Mouse (Mus musculus) c-Kit-negative CD71-positive TER-119-positive erythroid progenitor cells, embryonic 14.5 days (primary cell): ENCODE measurements around the gene Uevld.
"Not testable (repeated sequence)": the region's sequence is repeated elsewhere in the genome, so short reads cannot be mapped to it uniquely, and the experiment has no call there.

ENCODE experiments used
- DNase-seq: peaks from one replicate; pipeline ENCODE4 v3.0.0-alpha.2; 2013; ENCODE audit warnings: low read depth, low spot score

Gene Uevld

DNA sequence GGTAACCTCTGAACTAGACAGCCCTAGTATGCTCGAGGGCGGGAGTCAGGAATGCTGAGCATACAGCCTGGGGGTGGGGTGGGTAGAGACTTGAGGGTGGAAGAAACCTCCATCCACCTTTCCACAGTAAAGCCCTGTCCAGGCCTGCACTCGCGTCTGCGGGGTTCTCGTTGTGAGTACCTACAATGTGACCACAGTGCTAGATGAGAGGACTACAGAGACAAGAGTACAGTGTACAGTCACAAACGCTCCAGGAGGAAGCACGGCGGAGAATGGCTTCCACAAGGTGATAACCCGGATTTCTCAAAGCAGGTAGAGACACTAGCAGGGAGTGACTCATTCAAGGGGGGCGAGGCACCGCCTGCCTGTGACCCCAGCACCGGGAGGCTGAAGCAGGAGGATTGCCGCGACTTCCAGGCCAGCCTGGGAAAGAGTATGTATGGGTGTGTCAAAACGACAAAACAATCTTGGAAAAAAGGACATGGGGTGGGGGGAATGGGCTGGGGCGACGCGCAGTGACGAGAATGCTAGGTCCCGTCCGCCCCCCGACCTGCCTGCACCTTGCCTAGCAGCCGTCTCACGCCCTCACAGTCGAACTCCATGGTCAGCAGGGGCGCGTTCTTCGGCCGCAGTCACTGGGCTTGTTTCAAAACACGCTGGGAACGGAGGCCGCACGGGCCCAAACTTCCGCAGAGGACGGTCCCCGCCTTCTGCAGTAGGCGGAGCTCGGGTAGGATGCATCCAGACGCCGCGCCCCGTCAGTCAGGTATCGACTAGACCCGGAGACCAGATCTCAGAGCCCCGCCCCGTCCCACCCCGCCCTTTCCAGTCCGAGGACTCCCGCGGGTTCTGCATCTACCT is at the start of gene Uevld:
Uevld (minus strand) TSS at position 697 of the 861 bp plus-strand sequence.
- peak; percentile 89 for DNase-seq

DNA sequence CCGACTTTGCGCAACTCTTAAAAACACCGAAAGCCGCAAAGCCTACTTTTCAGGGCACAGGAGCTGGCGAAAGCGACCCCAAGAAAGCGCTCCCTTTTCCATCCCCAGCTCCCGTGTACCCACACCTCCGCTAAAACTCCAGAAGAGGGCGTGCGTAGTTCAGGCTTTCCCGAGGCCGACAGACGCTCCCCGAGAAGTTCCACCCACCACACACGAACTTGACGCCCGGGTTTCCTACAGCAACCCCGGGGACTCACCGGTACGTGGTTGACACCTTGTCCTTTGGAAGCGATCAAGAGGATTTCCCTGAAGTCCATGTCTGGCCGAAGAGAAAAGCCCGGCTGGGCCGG is 49.5 kb upstream of the Uevld start:
- DNase-seq: peak; percentile 66

DNA sequence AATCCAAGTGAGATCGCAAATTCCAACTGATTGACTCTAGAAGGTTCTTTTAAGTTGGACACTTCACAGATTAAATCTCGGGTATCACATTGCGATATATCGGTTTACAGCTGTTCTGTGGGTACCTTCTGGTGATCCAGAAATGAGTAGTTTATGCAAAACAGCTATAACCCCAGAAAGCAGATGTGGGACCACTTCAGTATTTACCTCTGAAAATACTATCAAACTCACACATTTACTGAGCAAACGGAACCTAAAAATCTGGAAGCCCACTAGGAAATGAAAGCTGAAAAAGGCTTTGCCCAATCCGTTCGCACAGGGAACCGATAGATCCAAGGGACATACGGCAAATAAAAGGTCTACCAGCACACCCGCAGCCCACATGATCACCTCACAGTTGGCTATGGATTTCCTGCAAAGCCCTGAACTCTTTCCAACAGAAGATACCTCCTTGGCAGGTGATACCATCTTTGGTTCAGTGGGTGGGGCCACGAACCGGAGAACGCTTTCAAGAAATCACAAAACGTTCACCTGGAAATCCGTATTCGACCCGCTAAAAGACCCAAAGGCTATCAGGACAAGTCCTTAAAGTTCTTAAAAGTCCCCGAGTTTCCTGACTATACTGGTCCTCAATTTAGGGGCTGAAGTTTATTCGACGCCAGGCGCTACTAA is 48.9 kb upstream of the Uevld start:
- peak; percentile 41 for DNase-seq

DNA sequence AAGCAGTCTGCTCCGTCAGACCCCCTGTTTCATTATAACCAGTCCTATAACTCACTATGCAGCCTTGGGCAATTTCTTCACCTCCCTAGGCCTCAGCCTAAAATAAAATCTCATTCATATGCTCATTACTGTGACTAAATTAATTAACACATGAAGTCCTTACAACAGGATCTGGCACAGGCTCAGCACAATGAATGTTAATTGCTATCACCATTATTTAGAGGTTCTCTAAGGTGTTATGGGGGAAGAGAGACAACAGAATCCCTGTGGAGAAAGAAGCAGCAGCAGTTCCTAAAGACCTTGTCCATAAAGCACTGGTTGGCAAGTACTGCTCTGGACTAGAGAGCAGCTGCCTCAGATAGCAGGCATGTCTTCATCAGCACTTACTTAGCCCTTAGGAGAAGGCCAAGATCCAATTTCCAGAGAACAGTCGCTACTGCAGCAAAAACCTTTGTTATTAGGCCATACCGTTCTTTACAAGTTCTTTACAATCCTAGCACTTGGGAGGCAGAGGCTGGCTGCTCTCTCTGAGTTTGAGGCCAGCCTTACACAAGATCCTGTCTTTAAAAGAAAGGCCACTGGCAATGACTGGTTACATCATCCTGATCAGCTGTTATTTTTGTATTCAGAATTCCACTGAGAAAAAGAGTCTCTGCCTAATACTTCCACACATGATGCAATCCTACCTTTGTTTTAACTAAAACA is 45.2 kb upstream of the Uevld start:
- DNase-seq: no peak

GRCm38 (mm10) chr7:47001900-47002275 is 43.6 kb upstream of the Uevld start:
- no peak for DNase-seq

GRCm38 (mm10) chr7:47001125-47001899 is 43.0 kb upstream of the Uevld start:
- DNase-seq: no peak

DNA sequence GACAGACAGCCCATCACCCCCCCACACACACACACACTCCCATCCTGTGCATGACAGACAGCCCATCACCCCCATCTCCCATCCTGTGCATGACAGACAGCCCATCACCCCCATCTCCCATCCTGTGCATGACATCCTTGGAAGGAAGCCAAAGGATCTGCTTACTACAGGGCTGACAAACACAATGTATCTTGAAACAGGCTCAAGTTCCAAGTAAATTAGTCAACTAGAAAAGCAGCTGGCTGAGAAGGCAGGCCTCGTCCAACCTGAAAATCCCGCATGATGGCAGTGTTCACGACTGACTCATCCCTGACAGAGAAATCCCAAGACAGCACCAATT is 42.3 kb upstream of the Uevld start:
- no peak for DNase-seq

DNA sequence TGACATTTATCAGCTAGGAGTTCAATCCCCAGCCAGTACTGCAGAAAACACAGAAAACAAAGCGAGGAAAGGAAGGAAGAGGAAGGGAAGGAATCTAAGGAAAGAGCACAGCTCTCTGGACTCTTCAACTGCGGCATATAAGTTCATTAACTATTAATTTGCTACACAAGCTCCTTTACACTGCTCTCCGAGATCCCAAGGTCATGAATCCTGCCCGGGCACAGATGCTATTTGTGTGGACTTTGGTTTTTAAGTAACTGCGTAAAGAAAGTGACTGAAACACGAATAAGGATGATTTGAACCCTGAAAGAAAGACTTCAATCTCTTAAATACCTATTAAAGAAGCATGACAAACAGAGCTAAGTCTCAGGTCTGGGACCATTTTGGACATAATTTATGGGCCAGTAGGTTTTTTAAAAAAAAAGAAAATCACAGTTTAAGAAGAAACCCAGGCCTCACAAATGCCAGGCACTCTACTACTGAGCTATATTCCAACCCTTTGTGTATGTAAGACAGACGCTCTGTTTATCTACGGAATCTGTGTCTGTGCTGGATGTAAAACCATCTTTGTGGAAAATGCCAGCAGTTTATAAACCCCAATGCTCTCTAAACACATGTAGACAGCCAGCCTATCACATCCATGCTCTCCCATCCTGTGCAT is 41.8 kb upstream of the Uevld start:
- no peak for DNase-seq

DNA sequence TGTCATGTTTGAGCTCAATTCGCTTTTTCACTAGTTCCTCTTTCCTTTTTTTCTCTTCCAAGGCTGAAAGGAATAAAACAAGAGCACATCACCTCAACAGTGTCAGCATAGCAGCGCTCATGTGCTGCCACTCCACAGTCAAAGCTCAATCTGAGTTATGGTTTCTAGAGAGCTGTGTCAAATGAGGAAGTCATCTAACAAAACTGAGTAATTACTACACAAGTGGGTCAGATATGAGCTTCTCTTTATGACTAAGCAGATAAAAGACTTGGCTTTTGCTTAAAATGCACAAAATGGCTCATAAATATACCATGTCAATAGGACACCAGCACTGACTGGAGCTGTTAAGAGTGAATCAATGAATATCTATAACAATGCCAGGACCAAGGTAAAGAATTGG is 40.6 kb upstream of the Uevld start:
- DNase-seq: no peak

DNA sequence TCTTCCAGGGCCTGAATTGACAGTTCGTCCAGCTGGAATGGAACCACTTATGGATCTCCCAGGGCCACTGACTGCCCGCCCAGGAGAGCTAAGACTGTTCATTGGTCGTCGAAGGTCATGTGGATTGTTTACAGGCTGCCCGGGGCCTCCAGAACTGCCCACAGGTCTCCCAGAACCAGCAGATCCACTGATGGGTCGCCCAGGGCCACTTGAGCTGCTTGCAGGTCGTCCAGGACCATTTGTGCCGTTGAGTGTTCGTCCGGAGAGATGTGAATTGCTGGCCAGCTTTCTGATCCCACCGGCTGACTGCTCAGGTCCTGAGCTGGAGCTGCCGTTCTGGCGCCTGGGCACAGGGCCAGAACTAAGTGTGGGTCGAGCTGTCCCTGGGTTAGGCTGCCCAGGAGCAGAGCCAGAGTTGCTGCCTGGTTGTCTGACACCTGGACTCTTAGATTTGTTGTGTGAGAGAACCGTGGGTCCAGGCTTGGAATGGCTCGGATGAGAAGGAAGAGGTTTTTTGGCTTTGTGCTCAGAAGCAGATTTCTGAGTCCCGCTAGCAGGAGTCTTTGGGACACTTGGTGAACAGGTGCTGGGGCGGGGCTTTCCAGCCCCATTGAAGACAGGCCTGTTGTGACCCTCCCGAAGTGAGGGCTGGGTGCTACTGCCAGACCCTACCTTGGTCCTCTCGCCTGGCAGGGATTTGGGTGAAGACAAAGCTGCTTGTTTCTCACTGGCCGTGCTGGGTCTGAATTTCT is 39.5 kb upstream of the Uevld start:
- DNase-seq: no peak

DNA sequence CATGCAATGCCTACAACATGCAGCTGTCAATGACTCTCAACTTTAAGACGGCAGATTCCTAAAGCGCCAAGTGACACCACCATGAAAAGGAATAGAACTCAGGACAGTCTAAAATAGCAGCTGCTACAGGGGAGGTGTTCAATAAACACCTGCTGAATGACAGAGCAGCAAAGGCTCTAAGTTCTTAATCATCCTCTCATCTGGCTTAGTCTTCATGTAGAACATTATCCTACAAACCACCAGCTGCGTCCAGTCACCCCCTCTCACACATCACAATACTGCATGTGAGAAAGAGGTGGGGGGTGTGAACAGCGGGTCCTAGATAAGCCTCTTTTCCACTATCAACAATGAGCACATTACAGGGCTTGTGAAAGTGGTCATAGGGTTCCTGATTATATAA is 38.7 kb upstream of the Uevld start:
- no peak for DNase-seq

DNA sequence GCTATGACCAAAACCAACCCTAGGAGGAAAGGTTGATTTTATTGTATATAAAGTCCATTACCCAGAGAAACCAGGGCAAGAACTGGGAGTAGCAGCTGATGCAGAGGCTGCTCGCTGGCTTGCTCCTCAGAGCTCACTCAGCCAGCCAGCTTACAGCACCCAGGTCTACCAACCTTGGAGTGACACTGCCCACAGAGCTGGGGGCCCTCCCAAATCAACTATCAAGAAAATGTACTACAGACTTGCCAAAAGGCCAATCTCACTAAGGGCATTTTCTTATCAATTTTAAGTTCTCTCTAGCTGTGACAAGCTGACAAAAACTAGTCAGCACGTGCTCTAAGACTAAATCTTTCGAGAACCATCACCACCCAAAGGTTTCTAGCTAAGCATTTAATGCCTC is 37.2 kb upstream of the Uevld start:
- no peak for DNase-seq

GRCm38 (mm10) chr7:46993079-46993478 is 34.8 kb upstream of the Uevld start:
- no peak for DNase-seq

DNA sequence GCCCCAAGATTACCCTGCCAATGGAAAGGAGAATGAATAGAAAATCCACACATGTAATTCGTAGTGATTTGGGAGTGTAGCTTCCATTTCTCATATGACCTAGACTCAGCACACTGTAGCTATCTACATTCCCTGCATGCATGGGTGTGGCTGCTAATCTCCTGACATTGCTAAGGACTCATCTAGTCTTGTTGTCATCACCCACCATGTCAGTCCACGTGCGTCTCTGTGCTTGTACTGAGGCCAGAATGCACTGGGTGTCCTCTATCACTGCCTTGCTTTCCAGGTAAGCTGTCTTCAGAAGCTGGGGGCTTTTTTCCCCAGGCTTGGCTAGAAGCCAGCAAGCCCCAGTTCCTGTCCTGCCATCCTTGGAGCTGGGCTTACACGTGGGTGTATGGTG is 31.1 kb upstream of the Uevld start:
- not testable (repeated sequence) for DNase-seq

GRCm38 (mm10) chr7:46987073-46987472 is 28.7 kb upstream of the Uevld start:
- DNase-seq: no peak

GRCm38 (mm10) chr7:46986646-46987045 is 28.3 kb upstream of the Uevld start:
- DNase-seq: no peak

- DNase-seq: no peak
Measured at GRCm38 (mm10) chr7:46985718-46986505, 27.6 kb upstream of the Uevld start.

GRCm38 (mm10) chr7:46983280-46983679 is 25.0 kb upstream of the Uevld start, which contains the start of gene Gm9999:
TSS of gene Gm9999 (plus strand) at chr7:46983580.
- DNase-seq: no peak

GRCm38 (mm10) chr7:46975456-46975855 is 17.1 kb upstream of the Uevld start:
- no peak for DNase-seq

DNA sequence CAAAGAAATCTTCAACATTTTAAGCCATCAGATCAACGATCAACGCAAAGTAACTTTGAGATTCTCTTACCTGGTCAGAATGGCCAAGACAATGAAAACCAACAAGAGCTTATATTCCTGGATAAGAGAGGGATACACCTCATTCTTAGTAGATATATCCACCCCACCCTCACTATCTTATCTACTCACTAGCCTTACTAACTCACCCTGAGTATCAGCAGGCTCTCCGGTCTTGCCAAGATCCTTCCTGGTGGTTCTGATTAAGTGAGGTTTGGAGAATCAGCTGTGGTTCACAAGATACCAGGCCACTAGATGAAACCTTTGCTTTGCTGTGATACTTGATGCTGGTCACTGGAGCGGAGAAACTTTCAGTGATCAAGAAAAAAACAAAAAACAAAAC is 16.3 kb upstream of the Uevld start:
- no peak for DNase-seq
